Mouse (Mus musculus): ENCODE data around the gene Kifc1. TPM values are rescaled to one million over a fixed set of nuclear protein-coding genes. Genes with fewer than 3 reads are reported as not detected.

Kifc1 gene
- polyA plus RNA-seq (2015; fragmentation: Nextera tagmentation; extraction: Ambion mirVana), result 2.6 and 3.6 TPM in 2 replicates

DNA sequence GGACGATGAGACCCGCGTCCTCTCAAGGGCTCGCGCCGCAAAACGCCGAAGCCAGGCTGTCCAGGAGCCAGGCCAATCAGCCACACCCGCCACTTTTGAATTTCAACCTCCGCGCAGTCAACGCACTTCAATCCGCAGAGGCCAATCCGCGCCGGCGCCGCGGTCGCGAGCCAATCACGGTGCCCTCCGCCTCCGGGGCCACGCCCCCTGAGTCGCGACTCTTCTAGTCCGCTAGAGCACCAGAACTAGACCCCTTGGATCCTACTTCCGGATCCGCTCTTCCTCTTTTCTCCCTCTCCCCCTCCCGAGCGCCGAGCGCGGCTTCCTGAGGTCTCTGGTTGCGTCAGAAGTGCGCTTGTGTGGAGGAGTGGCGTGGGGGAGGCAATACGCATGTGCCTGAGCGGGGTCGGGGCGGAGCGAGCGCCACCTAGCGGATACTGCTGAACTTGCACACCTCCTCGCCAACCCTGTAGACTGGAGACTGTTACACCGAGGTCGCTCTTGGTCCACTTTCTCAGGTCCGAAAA, at the start of gene Kifc1:
TSS of gene Kifc1 (minus strand) at position 129 of the 527 bp plus-strand sequence.
- H3K9me3 ChIP-seq (ENCODE audit: low read length), result no peaks in the 10 kb centered on the region
- H3K36me3 ChIP-seq (replicated peaks; ENCODE audit: insufficient read depth, low read length), result peaks cover 8% of the 10 kb centered on the region; the same call in 1 of the 2 replicates
- H3K4me3 ChIP-seq (ENCODE audit: low read depth, low read length), result peak within 1 kb of the TSS; percentile 79
- DNase-seq, result peak; percentile 99
- under 1% methylated on average over 45 of the region's 49 CpGs for WGBS (ENCODE audit: insufficient replicate concordance)
- H3K4me1 ChIP-seq (ENCODE audit: insufficient read depth), result peaks cover 10% of the 10 kb centered on the region
- peak within 1 kb of the TSS; percentile 61 for H3K27ac ChIP-seq (ENCODE audit: low read depth)
- TF ChIP-seq EP300 (IDR thresholded peaks at IDR 0.05; ENCODE audit: low read depth), result no peak; the same call in 1 of the 2 replicates
- TF ChIP-seq CTCF (IDR thresholded peaks at IDR 0.05; ENCODE audit: low read depth), result peak; percentile 100
- no peaks in the 10 kb centered on the region for H3K27me3 ChIP-seq (ENCODE audit: insufficient read depth, low read length)
- peak within 1 kb of the TSS; percentile 81 for H3K9ac ChIP-seq (replicated peaks)
- H3K4me2 ChIP-seq (ENCODE audit: low read depth, low read length), result peak within 1 kb of the TSS; percentile 70
- peak; percentile 99 for ATAC-seq

DNA sequence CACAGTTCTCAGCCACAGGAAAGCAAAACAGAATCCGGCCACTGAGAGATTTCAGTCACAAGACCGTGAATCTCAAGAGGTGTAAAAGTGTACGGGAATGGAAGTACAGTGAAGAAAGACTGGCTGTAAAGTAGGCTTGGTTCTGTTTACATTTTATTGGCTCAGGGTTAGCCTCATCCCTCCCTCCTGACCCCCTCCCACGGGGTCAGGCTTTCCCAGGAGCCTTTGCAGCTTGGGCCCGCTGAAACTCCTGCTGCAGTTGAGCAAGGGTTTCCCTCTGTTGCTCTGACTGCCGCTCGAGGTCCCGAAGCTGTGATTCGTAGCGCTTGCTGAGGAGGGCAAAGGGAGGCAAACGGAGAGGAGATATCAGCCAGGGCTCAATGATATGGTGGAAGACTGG, 48.3 kb upstream of the Kifc1 start:
- DNase-seq (no peak), ATAC-seq (no peak)
- Histone ChIP-seq H3K36me3 (replicated peaks; ENCODE audit: insufficient read depth, low read length) (peaks cover 18% of the 10 kb centered on the region), H3K4me1 (ENCODE audit: insufficient read depth) (peaks cover 21% of the 10 kb centered on the region), H3K27me3 (ENCODE audit: insufficient read depth, low read length) (no peaks in the 10 kb centered on the region), H3K27ac (ENCODE audit: low read depth) (0 out of 2 replicates have a peak overlapping the region, but pooled peaks have one; percentile 11), H3K9ac (replicated peaks) (peak overlapping the region; percentile 79), H3K4me3 (ENCODE audit: low read depth, low read length) (no peak overlapping the region; the same call in 1 of the 2 replicates), H3K9me3 (ENCODE audit: low read length) (no peaks in the 10 kb centered on the region), H3K4me2 (ENCODE audit: low read depth, low read length) (peak overlapping the region; percentile 96)
- 58% methylated on average over 11 of the region's 11 CpGs for WGBS (ENCODE audit: insufficient replicate concordance)
- TF ChIP-seq CTCF (IDR thresholded peaks at IDR 0.05; ENCODE audit: low read depth) (no peak), EP300 (IDR thresholded peaks at IDR 0.05; ENCODE audit: low read depth) (no peak)

DNA sequence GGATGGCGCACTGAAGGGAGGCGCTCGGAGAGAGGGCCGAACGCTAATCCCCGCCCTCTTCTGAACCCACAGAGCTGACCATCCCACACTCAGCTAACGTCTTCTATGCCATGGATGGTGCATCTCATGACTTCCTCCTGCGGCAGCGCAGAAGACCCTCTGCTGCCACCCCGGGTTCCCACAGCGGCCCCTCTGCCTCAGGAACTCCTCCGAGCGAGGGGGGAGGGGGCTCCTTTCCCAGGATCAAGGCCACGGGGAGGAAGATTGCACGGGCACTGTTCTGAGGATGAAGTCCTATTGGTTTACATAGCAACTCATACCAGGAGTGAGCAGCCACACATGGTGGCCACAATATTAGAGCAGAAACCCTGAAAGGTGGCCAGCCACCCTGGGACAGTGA, 46.5 kb upstream of the Kifc1 start:
- H3K36me3 ChIP-seq (replicated peaks; ENCODE audit: insufficient read depth, low read length), result peaks cover 24% of the 10 kb centered on the region
- TF ChIP-seq CTCF (IDR thresholded peaks at IDR 0.05; ENCODE audit: low read depth) (no peak), EP300 (IDR thresholded peaks at IDR 0.05; ENCODE audit: low read depth) (no peak)
- 84% methylated on average over 15 of the region's 15 CpGs for WGBS (ENCODE audit: insufficient replicate concordance)

DNA sequence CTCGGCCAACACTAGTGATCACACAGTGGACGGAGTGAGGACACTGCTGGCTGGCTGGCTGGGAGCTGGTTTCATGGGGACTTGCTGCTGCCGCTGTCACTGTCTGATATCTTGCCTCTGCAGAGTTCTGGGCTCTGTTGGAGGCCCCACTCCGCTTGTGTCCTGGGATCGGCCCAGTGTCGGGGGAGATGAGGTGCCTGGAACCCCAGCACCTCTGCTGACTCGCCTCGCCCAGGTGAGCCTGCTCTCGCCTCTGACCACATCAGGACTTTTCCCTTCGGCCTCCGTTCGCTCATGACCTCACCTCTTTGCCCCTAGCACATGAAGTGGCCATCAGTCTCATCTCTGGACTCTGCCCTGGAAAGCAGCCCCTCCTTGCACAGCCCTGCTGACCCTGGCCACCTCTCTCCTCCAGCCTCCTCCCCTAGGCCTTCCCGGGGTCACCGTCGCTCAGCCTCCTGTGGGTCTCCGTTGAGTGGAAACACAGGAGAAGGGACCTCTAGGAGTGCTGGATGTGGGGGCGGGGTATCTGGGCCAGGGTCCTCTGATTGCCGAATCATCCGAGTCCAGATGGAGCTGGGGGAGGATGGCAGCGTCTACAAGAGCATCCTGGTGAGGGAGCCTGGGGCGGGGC, 45.1 kb upstream of the Kifc1 start:
- H3K9ac ChIP-seq (replicated peaks), result no peak overlapping the region
- H3K4me2 ChIP-seq (ENCODE audit: low read depth, low read length), result no peak overlapping the region
- H3K27me3 ChIP-seq (ENCODE audit: insufficient read depth, low read length), result no peaks in the 10 kb centered on the region
- H3K36me3 ChIP-seq (replicated peaks; ENCODE audit: insufficient read depth, low read length), result peaks cover 24% of the 10 kb centered on the region
- DNase-seq, result no peak
- H3K4me1 ChIP-seq (ENCODE audit: insufficient read depth), result peaks cover 19% of the 10 kb centered on the region
- no peaks in the 10 kb centered on the region for H3K9me3 ChIP-seq (ENCODE audit: low read length)
- no peak overlapping the region for H3K27ac ChIP-seq (ENCODE audit: low read depth)
- H3K4me3 ChIP-seq (ENCODE audit: low read depth, low read length), result no peak overlapping the region
- WGBS (ENCODE audit: insufficient replicate concordance), result 79% methylated on average over 21 of the region's 21 CpGs
- TF ChIP-seq EP300 (IDR thresholded peaks at IDR 0.05; ENCODE audit: low read depth) (no peak), CTCF (IDR thresholded peaks at IDR 0.05; ENCODE audit: low read depth) (no peak)
- no peak for ATAC-seq

More for the DNA sequence above, 46.5 kb upstream of the Kifc1 start:
- Histone ChIP-seq H3K9me3 (ENCODE audit: low read length) (no peaks in the 10 kb centered on the region), H3K4me2 (ENCODE audit: low read depth, low read length) (no peak overlapping the region), H3K9ac (replicated peaks) (no peak overlapping the region), H3K4me1 (ENCODE audit: insufficient read depth) (peaks cover 24% of the 10 kb centered on the region), H3K27me3 (ENCODE audit: insufficient read depth, low read length) (no peaks in the 10 kb centered on the region), H3K27ac (ENCODE audit: low read depth) (no peak overlapping the region), H3K4me3 (ENCODE audit: low read depth, low read length) (no peak overlapping the region)
- DNase-seq (no peak), ATAC-seq (no peak)

DNA sequence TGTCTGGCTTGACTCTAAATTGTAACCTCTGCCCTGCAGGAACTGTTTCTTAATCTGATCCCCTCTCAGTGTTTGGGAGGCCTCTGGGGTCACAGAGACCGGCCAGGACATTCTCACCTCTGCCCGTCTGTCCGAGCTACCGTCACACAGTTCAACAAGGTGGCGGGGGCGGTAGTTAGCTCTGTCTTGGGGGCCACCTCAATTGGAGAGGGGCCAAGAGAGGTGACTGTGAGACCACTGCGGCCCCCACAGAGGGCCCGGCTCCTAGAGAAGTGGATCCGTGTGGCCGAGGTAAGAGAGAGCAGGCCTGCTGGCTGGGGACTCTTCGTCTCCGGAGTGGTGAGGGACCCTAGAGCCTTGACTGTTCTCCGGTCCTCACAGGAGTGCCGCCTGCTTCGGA, 42.5 kb upstream of the Kifc1 start:
- Histone ChIP-seq H3K4me3 (ENCODE audit: low read depth, low read length) (no peak overlapping the region), H3K9ac (replicated peaks) (no peak overlapping the region)

DNA sequence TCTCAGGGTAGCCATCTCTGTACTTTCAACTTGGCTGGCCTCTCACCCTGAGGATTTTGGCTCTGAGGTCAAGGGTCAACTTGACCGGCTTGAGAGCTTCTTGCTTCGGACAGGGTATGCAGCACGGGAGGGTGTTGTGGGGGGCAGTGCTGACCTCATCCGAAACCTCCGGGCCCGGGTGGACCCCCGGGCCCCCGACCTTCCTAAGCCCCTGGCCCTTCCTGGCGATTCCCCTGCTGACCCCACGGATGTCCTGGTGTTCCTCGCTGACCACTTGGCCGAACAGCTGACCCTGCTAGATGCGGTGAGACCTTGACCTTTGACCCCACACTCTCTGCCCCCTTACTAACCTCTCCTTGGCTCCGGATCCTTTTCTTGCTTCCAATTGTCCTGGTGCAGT, 42.0 kb upstream of the Kifc1 start:
- Histone ChIP-seq H3K4me3 (ENCODE audit: low read depth, low read length) (no peak overlapping the region), H3K4me1 (ENCODE audit: insufficient read depth) (peaks cover 11% of the 10 kb centered on the region), H3K36me3 (replicated peaks; ENCODE audit: insufficient read depth, low read length) (peaks cover 31% of the 10 kb centered on the region), H3K9me3 (ENCODE audit: low read length) (no peaks in the 10 kb centered on the region), H3K27ac (ENCODE audit: low read depth) (no peak overlapping the region), H3K9ac (replicated peaks) (no peak overlapping the region), H3K27me3 (ENCODE audit: insufficient read depth, low read length) (no peaks in the 10 kb centered on the region), H3K4me2 (ENCODE audit: low read depth, low read length) (no peak overlapping the region)
- ATAC-seq (no peak), DNase-seq (no peak)
- 80% methylated on average over 14 of the region's 14 CpGs for WGBS (ENCODE audit: insufficient replicate concordance)
- TF ChIP-seq EP300 (IDR thresholded peaks at IDR 0.05; ENCODE audit: low read depth) (no peak), CTCF (IDR thresholded peaks at IDR 0.05; ENCODE audit: low read depth) (no peak)

More for the DNA sequence above, 42.5 kb upstream of the Kifc1 start:
- 83% methylated on average over 15 of the region's 15 CpGs for WGBS (ENCODE audit: insufficient replicate concordance)
- ATAC-seq (no peak), DNase-seq (no peak)
- H3K9me3 ChIP-seq (ENCODE audit: low read length), result no peaks in the 10 kb centered on the region
- no peaks in the 10 kb centered on the region for H3K27me3 ChIP-seq (ENCODE audit: insufficient read depth, low read length)
- H3K36me3 ChIP-seq (replicated peaks; ENCODE audit: insufficient read depth, low read length), result peaks cover 25% of the 10 kb centered on the region
- TF ChIP-seq EP300 (IDR thresholded peaks at IDR 0.05; ENCODE audit: low read depth) (no peak), CTCF (IDR thresholded peaks at IDR 0.05; ENCODE audit: low read depth) (no peak)
- H3K27ac ChIP-seq (ENCODE audit: low read depth), result no peak overlapping the region
- H3K4me2 ChIP-seq (ENCODE audit: low read depth, low read length), result no peak overlapping the region
- H3K4me1 ChIP-seq (ENCODE audit: insufficient read depth), result peaks cover 11% of the 10 kb centered on the region

Data from liver, postnatal 0 days (tissue).